Mouse (Mus musculus) heart, embryonic 16.5 days (tissue): ENCODE data around the gene AY761185. TPM values are rescaled to one million over a fixed set of nuclear protein-coding genes. Genes with fewer than 3 reads are reported as not detected.

ENCODE experiments used
- polyA plus RNA-seq: library from polyadenylated mRNA; unstranded; fragments of >200 nt; fragmentation: Nextera tagmentation; extraction: Ambion mirVana; gene quantifications from 2 replicates; pipeline ENCODE4 v1.2.1, GENCODE M21; 2015

Gene AY761185
- polyA plus RNA-seq, 1 experiment from 2014 or later = not detected

Other genes starting within 250 kb of the AY761185 start
- not detected in 2 replicates for gene Defb33, start 52.0 kb downstream of the AY761185 start, polyA plus RNA-seq
- gene Gm15056, start 42.1 kb downstream of the AY761185 start, polyA plus RNA-seq = not detected in 2 replicates
- gene Gm6040, start 22.6 kb downstream of the AY761185 start, polyA plus RNA-seq = not detected in 2 replicates
- gene Defa21, start 80.8 kb upstream of the AY761185 start, polyA plus RNA-seq = 0.55 TPM in 1 of 2 replicates, not detected in the other
- 0.68 TPM in 1 of 2 replicates, not detected in the other for gene Defa23, start 110.3 kb upstream of the AY761185 start, polyA plus RNA-seq
- gene Defa35, start 120.3 kb upstream of the AY761185 start, polyA plus RNA-seq = not detected in 2 replicates
- not detected in 2 replicates for gene Defa25, start 139.7 kb upstream of the AY761185 start, polyA plus RNA-seq
- not detected in 2 replicates for gene Gm14851, start 151.3 kb upstream of the AY761185 start, polyA plus RNA-seq
- gene Defa30, start 189.9 kb upstream of the AY761185 start, polyA plus RNA-seq = 0.71 TPM in 1 of 2 replicates, not detected in the other
- 2.1 TPM in 1 of 2 replicates, not detected in the other for gene Defa22, start 217.6 kb upstream of the AY761185 start, polyA plus RNA-seq
- gene Defa31, start 246.9 kb upstream of the AY761185 start, polyA plus RNA-seq = not detected in 2 replicates